Mouse (Mus musculus) liver, embryonic 14.5 days (tissue): Measurements from ENCODE around the gene Mrap.

ENCODE experiments used
- CTCF ChIP-seq: IDR thresholded peaks from 2 replicates; pipeline ENCODE4 v1.5.1; 2016; ENCODE audit warnings: antibody characterized with exemption, low read depth, control low read depth
- EP300 ChIP-seq: IDR thresholded peaks from 2 replicates; pipeline ENCODE4 v1.6.1; 2016; ENCODE audit warnings: antibody characterized with exemption, low read depth

DNA sequence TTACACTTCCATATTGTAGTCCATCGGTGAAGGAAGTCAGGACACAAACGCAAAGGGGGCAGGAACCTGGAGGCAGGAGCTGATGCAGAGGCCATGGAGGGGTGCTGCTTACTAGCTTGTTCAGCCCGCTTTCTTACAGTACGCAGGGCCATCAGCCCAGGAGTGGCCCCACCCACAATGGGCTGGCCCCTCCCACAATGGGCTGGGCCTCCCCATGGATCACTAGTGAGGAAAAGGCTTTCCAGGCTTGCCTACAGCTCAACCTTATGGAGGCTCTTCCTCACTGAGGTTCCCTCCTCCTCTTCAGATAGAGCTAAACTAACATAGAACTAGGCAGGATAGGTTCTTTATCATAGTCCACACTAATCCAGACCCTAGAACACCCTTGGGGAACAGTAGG is 14.0 kb upstream of the Mrap start:
- TF ChIP-seq CTCF (no peak), EP300 (no peak)
